Mouse (Mus musculus) adrenal gland, adult (tissue): ENCODE results near the gene Phf1.
"Not testable (repeated sequence)": the region's sequence is repeated elsewhere in the genome, so short reads cannot be mapped to it uniquely, and the experiment has no call there.

Experiments
- DNase-seq, 2 experiments: peaks; one replicate each; pipeline ENCODE4 v3.0.0; 2022 to 2023; ENCODE audit warnings: low spot score in 1 of 2; ENCODE audit not compliant: inconsistent age in 2 of 2

Phf1 gene

DNA sequence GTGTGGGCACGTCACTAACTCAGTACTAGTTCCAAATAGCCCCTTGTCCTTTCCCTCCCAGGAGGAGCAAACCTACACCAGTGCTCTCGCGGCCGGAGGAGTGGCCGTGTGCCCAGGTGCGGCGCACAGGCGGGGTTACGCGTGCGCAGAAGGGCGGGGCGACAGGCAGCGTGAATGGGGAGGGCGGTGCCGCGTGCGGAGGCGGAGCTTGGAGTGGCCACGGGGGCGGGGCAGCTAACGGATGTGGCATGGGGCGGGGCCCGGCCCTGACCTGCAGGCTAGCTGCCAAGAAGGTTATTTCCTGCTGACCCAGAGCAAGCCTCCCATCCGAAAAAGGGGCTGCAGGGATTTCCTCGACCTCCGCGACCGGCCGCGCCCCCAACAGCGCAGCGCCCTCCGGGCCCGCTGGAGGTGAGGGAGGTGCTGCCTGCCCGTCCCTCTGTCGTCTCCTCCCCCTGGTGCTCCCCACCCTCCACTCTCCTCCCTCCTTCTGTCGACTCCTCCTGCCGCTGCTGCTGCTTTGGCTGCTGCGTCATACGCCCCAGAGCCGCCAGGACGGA, at the start of gene Phf1:
Gene Phf1, plus strand, starts transcription at position 214 of the 560 bp plus-strand sequence.
- peak; percentile 98 to 100 for DNase-seq

DNA sequence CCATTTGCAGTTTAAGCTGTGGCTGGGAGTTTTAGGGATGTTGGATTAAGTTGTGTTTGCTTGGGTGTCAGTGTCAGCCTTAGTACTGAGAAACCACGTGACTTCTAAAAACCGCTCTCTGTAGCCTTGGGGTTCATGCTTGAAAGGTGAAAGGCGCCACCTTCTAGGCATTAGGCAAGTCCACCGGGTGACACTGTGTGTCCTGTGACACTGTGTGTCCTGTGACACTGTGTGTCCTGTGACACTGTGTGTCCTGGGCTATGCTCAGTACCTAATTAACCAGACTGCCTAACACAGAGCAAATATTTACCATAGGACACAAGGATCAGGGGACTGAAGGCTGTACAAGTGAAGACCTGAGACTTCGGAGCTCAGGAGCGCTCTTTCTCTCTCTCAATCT, 49.3 kb upstream of the Phf1 start:
- no peak for DNase-seq

DNA sequence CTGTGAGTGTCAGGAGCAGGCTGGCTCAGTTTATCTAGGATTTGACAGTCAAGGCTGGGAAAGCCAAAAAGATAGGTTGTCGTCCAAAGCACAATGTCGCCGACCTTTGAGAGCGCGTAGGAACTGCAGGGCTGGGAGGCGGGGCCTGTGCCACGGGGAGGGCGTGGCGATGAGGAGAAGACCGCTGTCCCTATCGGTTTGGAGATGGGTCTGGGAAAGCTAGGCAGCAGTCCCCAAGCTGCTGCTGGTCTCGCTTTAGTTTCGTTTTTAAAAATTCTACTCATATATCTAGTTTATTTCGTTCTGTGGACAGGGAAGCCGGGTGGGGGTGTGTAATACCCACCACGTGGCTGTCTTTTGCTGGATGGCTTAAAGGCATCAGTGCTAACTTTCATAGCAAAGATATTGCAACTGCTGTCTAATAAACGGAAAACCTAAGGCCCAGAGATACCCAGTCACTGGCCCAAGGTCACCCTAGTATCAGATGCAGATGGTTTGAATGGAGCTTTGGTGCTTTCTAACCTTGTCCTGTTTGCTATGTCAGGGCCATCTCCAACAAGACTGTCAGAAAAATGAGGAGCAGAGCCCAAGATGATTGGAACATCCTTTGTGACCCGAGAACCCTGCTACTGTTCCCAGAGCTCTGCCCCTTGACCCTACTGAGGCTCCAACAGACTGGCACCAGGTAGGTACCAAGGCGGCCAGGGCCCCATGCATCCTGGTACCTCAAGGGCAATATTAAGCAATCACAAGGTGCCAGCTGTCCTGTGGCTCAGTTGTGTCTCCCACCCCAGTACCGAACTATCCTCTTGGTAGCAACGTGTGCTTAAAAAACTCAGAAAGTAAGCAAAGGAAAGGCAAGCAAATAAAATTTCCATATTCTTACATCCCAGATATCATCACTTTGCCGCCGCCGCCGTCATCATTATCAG, 47.6 kb upstream of the Phf1 start:
- peak; percentile 90 to 95 for DNase-seq

DNA sequence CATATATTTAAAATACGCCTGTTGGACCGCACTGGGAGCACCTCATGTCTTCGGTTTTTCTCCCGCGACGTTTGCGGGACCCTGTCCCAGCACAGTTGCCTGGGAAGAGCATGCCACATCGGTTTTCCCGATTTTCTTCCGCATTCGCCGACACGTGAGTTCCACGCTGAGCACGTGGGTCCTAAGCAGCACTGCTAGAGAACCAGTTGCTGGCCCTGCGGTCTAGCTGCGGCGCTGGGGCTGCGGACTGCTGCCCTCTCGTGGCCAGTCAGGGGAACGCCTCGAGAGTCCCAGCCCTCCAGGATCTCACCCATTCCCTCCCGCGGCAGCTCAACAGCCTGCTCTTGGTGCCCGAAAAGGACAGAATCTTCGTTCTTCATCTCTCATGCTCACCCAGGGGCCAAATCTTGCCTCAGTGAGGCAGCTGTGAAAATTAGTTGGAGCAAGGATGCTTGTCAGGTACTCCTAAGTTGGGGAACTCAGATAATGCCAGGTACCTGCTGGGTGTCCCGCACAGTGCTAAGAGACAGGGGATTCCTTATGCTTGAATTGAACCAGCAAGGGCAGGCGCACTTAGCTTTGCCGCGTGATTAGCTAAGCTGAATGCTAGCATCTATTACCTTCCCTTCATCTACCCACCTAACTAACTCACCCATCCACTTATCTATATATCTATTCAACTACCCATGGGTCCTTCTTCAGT, 46.7 kb upstream of the Phf1 start:
- peak; percentile 89 to 95 for DNase-seq

DNA sequence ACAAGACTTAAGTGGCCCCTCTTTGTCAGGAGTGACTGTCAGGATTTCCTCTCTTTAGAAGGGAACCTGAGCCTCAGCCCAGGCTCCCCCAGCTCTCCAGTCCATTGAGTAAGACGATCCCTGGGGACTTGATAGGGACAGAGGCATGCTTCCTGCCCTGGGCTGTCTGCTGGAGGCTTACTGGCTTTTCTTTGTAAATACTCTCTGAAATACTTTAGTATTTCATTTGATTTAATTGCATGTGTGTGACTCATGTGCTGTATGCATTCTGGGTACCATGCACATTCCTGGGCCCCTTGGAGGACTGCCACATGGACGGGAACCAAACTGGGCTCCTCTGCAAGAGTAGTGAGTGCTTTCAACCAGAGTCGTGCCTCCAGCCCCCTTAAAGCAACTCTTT, 44.9 kb upstream of the Phf1 start:
- DNase-seq, result no peak

DNA sequence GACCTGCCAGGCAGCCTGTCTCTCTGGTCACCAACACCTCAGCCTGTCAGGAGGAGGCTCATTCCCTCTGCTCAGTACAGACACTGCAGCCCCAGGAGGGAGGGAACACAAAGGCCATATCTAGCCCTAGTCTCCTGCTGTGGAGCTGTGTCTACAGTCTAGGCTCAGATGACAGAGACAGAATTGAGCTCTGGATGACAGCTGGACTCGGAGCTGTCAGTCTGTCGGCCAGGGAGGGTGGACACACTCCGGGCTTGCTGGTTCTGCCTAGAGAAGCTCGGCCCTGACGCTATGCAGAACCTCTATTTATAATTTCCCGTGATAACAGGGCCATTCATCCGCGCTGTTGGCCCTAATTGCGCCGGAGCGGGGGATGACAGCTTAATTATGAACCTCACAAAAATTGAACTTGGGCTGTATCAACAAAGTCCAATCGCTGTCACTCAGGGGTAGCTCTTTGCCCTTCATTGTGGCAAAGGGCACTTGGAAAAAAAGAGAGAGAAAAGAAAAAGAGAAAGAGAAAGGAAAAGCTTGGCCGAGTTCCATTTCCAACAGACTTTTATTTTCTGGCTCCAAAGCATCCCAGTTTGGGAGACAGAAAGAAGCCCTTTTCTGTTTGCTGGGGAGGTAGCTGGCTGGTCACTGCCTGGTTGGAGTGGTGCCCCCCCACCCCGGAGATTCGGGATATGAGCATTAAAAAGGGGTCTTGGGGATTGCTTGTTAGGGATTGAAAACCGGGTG, 40.0 kb upstream of the Phf1 start:
- DNase-seq, result peak in 1 of 2 experiments; percentile 40

DNA sequence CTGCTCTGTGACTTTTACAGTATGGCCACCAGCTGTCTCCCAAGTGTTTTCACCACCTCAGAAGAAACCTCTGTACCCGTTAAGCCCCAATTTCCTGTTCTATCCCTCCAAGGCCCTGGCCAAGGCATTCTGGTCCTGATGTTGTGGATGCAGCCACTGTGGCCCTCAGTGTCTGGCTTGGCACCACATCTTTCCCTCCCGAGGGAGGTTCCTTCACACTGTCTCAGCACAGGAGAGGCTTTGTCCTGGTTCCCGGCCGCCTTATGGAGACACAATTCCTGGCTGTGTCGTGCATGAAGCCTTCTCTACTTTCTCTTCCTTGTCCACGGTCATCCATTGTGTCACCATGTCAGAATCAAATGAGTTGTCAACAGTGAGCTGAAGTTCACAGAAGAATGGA, 39.4 kb upstream of the Phf1 start:
- DNase-seq, result no peak

DNA sequence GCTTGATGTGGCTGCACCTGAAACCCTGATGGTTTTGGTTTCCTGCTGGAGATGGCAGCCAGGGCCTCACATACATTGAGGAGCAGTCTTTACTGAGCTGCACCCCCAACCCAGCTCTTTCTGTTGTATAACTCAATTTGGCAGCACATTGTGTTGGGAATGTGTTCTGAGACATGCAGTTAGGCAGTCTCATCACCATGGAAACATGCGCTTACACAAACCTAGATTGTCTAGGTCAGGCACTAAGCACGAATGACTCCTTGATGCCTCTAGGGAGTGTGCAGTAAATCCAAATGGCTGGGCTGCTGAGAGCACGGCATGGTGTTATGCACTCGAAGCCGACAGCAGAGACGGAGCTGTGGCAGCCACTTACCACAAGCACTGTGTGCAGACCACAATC, 38.5 kb upstream of the Phf1 start:
- no peak for DNase-seq

DNA sequence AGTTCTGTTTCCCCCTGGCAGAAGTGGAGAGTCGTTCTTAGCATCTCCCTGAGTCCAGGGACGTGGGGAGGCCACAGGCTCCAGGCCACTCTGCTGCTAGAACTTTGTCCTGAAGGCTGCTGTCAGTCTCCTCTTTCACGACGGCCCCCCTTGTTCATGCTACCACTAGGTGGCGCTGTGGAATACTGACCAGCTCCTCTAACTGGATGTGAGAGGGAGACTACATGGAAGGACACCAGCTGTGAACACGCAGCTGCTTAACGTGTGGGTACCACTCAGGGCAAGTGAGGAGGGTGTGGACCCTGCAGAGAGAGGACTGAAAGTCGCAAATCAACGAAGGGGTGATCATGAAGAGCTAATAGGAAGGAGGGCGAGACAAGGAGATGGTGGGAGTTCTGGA, 37.3 kb upstream of the Phf1 start:
- DNase-seq, result peak; percentile 66 to 91

DNA sequence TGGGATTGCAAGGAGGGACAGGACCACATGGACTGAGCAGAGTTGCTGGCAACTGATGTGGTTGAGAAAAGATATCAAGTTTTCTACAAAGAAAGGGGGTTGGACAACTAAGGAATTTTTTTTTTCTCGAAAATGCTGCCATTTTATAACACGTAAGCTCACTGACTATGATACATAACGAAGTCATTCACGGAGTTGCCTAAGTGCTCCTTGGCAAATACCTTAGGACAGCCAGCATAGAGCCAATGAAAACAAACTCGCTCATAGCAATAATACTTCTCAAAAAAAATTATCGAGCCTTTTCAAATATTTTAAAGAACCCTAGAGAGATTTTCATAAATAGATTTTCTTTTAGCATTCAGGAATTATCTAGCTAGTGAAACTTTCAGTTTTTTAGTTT, 31.9 kb upstream of the Phf1 start:
- no peak for DNase-seq

DNA sequence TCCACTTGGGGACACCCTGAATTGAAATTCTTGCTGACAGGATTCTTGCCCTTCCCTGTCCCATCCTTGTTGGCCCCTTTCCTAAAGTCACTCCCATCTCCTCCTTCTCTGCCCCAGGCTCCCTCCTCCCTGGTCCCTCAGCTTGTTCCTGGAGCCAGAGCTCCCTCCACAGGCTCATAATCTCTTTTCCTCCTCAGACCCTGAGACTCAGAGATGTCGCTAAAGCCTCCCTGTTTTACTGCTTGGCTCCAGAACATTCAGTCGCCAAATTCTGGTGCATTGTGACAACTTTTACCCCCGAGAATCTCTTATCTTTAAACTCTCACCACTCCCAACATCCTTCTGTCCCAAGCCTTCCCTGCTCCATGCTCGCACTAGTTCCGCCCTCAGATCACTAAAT, 28.5 kb upstream of the Phf1 start:
- DNase-seq, result no peak

DNA sequence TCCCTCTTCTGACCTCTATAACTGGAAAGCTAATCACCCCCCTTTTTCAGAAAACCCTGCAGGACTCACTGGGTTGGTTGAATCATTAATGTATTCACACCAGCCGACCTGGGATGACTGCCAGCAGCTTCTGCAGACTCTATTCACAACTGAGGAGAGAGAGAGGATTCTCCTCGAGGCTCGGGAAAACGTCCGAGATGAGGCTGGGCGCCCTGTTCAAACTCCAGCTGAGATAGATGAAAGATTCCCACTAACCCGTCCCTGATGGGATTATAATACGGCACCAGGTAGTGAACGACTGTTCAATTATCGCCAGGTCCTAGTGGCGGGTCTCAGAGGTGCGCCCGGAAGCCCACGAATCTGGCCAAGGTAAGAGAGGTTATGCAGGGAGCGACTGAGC, 25.3 kb upstream of the Phf1 start:
- DNase-seq, result not testable (repeated sequence)

DNA sequence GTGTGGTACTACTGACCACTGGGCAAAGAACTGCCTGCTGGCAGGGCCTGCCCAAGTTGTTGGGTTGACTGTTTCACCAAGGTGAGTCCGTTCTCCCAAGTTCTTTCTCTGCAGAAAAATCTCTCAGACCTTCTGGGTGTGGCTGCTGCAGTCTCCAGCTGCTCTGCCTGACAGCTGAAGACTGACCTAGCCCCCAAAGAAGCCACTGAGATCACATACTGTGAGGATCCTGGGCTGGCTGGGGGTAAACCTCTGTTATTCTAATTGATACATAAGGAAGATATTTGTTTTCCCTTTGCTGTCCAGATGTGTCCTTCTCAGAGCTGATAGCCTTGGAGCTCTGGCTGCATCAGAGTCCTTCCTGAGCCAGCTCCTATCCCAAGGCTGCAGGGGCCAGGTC, 17.6 kb upstream of the Phf1 start:
- peak in 1 of 2 experiments; percentile 59 for DNase-seq

DNA sequence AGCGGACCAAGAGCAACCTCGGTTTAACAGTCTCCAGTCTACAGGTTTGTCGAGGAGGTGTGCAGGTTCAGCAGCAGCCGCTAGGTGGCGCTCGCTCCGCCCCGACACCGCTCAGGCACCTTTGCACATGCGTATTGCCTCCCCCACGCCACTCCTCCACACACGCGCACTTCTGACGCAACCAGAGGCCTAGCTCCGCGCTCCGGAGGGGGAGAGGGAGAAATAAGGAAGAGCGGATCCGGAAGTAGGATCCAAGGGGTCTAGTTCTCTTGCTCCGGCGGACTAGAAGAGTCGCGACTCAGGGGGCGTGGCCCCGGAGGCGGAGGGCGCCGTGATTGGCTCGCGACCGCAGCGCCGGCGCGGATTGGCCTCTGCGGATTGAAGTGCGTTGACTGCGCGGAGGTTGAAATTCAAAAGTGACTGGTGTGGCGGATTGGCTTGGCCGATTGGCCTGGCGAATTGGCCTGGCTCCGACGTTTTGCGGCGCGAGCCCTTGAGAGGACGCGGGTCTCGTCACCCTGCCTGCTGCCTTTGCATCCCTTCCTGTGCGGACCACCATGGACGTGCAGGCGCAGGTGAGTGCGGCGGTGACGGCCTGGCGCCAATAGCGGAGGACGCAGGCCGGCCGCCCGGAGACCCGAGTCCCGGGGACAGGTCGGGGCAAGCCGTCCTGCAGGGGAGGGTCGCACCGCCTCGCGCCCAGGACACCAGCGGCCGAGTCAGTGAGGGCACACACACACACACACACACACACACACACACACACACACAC, 16.0 kb upstream of the Phf1 start, which contains the start of gene Kifc5b:
Gene Kifc5b, plus strand, starts transcription at position 381 of the 772 bp plus-strand sequence.
- peak; percentile 100 for DNase-seq

DNA sequence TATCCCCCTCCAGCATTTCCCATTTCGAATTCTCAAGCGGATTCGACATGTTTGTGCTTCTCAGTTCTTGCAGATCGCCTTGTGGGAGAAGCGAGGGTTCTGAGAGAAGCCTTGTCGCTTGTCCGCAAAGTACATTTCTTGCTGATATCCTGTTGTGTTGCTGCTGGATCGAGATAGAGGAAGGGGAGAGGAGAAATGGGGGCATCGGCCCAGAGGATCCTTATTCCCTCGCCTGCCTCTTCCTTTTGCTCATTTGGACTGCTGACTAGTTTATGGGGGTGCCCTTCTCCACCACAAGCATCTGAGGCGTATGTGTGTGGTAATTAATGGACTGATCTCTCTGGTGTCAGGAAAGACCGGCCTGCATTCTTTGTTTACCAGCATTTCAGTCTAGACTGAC, 15.3 kb upstream of the Phf1 start:
- not testable (repeated sequence) for DNase-seq

DNA sequence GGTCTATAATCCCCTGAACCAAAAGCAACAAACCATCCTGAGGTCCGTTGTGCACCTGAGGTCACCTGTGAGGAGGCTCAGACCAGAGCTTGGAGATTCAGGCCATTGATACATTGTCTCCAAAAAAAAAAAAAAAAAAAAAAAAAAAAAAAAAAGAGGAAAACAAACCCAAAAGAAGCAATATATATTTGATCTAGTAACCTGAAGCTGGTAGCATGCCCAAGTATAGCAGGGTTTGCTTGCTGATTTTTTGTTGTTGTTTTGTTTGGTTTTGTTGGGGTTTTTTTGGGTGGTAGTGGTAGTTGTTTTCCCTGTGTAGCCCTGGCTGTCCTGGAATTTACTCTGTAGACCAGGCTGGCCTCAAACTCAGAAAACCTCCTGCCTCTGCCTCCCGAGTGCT, 14.5 kb upstream of the Phf1 start:
- DNase-seq, result no peak

DNA sequence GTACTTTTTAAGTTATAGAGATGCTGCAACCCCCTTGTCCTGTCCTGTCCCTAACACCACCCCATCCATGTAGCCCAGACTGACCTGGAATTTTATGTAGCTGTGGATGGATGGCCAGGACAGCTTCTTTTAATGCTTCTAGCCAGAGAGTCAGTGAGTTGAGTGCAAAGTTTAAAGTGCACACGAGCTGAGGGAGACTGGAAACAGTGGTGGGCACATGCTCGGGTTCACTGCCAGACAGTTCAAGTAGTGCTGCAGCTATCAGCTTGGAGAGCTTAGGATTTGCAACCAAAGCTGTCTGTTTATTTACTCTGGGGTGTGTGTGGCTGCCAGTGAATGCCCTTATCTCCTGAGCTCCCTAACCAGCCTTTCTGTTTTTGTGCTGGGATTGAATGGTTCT, 13.3 kb upstream of the Phf1 start:
- not testable (repeated sequence) for DNase-seq

DNA sequence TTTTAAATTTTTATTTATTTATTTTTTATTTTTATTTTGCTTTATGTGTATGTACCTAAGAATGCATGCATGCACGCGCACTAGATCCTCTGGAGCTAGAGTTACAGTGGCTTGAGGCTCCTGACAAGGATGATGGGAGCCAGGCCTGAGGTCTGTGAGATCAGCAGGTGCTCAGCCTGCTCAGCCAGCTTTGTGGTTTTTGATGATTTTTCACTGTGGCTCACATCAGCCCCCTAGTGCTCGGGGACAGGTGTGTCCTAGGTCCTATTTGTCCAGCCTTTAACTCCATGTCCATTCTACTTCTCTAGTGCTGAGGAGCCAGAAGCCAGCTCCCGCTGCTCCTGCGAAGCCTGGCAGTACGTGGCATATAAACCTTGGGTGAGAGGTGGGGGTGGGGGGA, 10.5 kb upstream of the Phf1 start:
- not testable (repeated sequence) for DNase-seq

DNA sequence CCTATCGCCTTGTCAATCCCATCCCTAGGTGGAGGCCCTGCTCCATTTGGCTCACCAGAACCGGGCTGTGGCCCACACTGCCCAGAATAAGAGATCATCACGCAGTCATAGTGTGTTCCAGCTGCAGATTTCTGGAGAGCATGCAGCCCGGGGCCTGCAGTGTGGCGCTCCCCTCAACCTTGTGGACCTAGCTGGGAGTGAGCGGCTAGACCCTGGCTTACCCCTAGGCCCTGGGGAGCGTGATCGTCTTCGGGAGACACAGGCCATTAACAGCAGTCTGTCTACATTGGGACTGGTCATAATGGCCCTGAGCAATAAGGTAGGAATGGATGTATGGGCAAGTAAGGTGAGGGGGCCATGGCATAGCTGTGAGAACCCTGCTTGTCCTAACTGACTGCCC, 7.4 kb upstream of the Phf1 start:
- not testable (repeated sequence) for DNase-seq

DNA sequence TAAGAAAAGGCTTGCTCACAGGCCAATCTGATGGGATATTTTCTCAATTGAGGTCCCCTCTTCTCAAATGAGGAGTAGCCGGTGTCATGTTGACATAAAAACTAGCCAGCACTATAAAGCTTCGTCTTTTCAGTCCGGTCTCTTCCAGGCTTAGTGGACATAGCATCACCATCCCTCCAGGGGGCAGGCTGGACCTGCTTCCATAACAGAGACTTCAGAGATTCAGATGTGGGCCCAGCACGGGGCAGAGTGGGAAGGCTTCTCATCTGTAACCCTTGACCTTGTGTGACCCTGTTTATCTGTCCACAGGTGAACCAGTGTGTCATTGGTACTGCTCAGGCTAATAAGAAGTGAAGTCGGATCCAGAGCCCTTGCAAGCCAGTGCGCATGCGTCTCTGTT, 1.1 kb upstream of the Phf1 start:
- peak; percentile 67 to 77 for DNase-seq
